26 mouse cellular contexts compared by ENCODE assay signal in genomic region chr1:20817172-20817571, GRCm38 (mm10). TPM values are rescaled to one million over a fixed set of nuclear protein-coding genes. Genes with fewer than 3 reads are reported as not detected.
DNase-seq lines count a peak whose midpoint lies in the region; ATAC-seq and TF ChIP-seq lines count a peak whose summit lies in the region.
"Had no signal": no experiment of that assay in that cellular context is flagged by ENCODE, and none has a peak within 500 bp of the region (broad histone marks: within the 10 kb centered on the region; RNA-seq: fewer than 3 reads in every experiment).

No protein-coding gene starts in this region.

- H3K9me3 ChIP-seq in heart, embryonic 11.5 days (replicated peaks; ENCODE audit: control insufficient read depth, low read length) = no peaks in the 10 kb centered on the region
- H3K9me3 ChIP-seq in liver, embryonic 12.5 days (replicated peaks) = no peaks in the 10 kb centered on the region
- no peaks in the 10 kb centered on the region for H3K9me3 ChIP-seq in liver, embryonic 11.5 days (ENCODE audit: control insufficient read depth, low read length)
- no peaks in the 10 kb centered on the region for H3K9me3 ChIP-seq in CH12.LX (replicated peaks; ENCODE audit: low read length)
- H3K9me3 ChIP-seq in heart, embryonic 16.5 days (replicated peaks; ENCODE audit: control insufficient read depth, low read length) = no peaks in the 10 kb centered on the region
- H3K9me3 ChIP-seq: embryonic facial prominence, embryonic 12.5 days; heart, embryonic 13.5 days; hindbrain, embryonic 12.5 days; liver, embryonic 15.5 days; midbrain, embryonic 13.5 days had no signal

- H3K27me3 ChIP-seq in heart, embryonic 11.5 days (ENCODE audit: control insufficient read depth, insufficient read depth, low read length) = no peaks in the 10 kb centered on the region
- H3K27me3 ChIP-seq in liver, embryonic 12.5 days (replicated peaks) = no peaks in the 10 kb centered on the region
- no peaks in the 10 kb centered on the region for H3K27me3 ChIP-seq in liver, embryonic 11.5 days (replicated peaks; ENCODE audit: control insufficient read depth, insufficient read depth, low read length)
- H3K27me3 ChIP-seq in CH12.LX (replicated peaks) = no peaks in the 10 kb centered on the region
- H3K27me3 ChIP-seq in heart, embryonic 16.5 days (ENCODE audit: control insufficient read depth, insufficient read depth, low read length) = no peaks in the 10 kb centered on the region
- H3K27me3 ChIP-seq: embryonic facial prominence, embryonic 12.5 days; heart, embryonic 13.5 days; hindbrain, embryonic 12.5 days; liver, embryonic 15.5 days; midbrain, embryonic 13.5 days; Patski had no signal

- in situ Hi-C loops in CH12.LX (cut with MboI; ENCODE audit: low pct_ligation_motif_present, low pct_unique_long_range_greater_than_20kb, low sequenced_read_pairs) = no loop called here

- TF ChIP-seq POLR2A in CH12.LX (IDR thresholded peaks at IDR 0.05; ENCODE audit: low read depth, low read length) = no peak

- TF ChIP-seq CTCF in CH12.LX (conservative IDR thresholded peaks at IDR 0.05 in 1 of 2, IDR thresholded peaks at IDR 0.05 in 1 of 2; ENCODE audit: low read depth in 2 of 2, low read length in 2 of 2) = no peak

- no peak overlapping the region for H3K4me3 ChIP-seq in heart, embryonic 11.5 days (ENCODE audit: low read depth, low read length)
- no peak overlapping the region for H3K4me3 ChIP-seq in liver, embryonic 12.5 days
- no peak overlapping the region for H3K4me3 ChIP-seq in liver, embryonic 11.5 days (ENCODE audit: low read depth, low read length)
- no peak overlapping the region for H3K4me3 ChIP-seq in CH12.LX (replicated peaks in 1 of 3; ENCODE audit: low read depth in 2 of 3, low read length in 2 of 3, poor library complexity in 1 of 3)
- no peak overlapping the region for H3K4me3 ChIP-seq in heart, embryonic 16.5 days (ENCODE audit: low read length)
- H3K4me3 ChIP-seq: embryonic facial prominence, embryonic 12.5 days; heart, embryonic 13.5 days; hindbrain, embryonic 12.5 days; midbrain, embryonic 13.5 days had no signal

- DNase-seq in heart, adult 8-10 months (ENCODE audit: low spot score) = peak; percentile 9
- DNase-seq in liver, embryonic 11.5 days (ENCODE audit: low spot score) = no peak
- no peak for DNase-seq in CH12.LX (ENCODE audit: extremely low read depth)
- DNase-seq in gastrocnemius, postnatal 10 days = no peak
- DNase-seq: B cell, adult 2 months; cerebellum, adult 9-10 months; gastrocnemius, postnatal 14 days; layer of hippocampus, postnatal 36 days; left cerebral cortex, postnatal 4 days; right cerebral cortex, postnatal 25 days; thymus, postnatal 14 days had no signal

- ATAC-seq in heart, embryonic 11.5 days (replicated peaks; ENCODE audit: insufficient number of reproducible peaks, low FRiP score, low TSS enrichment) = no peak
- no peak for ATAC-seq in liver, embryonic 12.5 days
- ATAC-seq in liver, embryonic 11.5 days (replicated peaks; ENCODE audit: low FRiP score) = no peak
- no peak for ATAC-seq in heart, embryonic 16.5 days (replicated peaks; ENCODE audit: extremely low read depth, insufficient read depth, low FRiP score)
- no peak for ATAC-seq in erythroid progenitor cell, adult 5-6 weeks (replicated peaks; ENCODE audit: low FRiP score, poor library complexity, severe bottlenecking)
- ATAC-seq: inflammation-experienced regulatory T-cells, adult 6 months; midbrain, embryonic 13.5 days; Patski had no signal

- H3K4me2 ChIP-seq in heart, embryonic 11.5 days = no peak overlapping the region
- H3K4me2 ChIP-seq in liver, embryonic 12.5 days = peak overlapping the region; percentile 78; the same call in 1 of the 2 replicates
- no peak overlapping the region for H3K4me2 ChIP-seq in liver, embryonic 11.5 days
- H3K4me2 ChIP-seq in CH12.LX (ENCODE audit: insufficient read depth, low read depth, poor library complexity, severe bottlenecking) = no peak overlapping the region
- no peak overlapping the region for H3K4me2 ChIP-seq in heart, embryonic 16.5 days (ENCODE audit: low read depth, low read length)
- H3K4me2 ChIP-seq: embryonic facial prominence, embryonic 12.5 days; hindbrain, embryonic 12.5 days; midbrain, embryonic 13.5 days had no signal

- H3K9ac ChIP-seq in heart, embryonic 11.5 days (ENCODE audit: low read depth, low read length) = no peak overlapping the region
- no peak overlapping the region for H3K9ac ChIP-seq in liver, embryonic 12.5 days
- no peak overlapping the region for H3K9ac ChIP-seq in liver, embryonic 11.5 days (ENCODE audit: low read depth, low read length)
- H3K9ac ChIP-seq in CH12.LX (ENCODE audit: insufficient read depth, low read depth) = no peak overlapping the region
- no peak overlapping the region for H3K9ac ChIP-seq in heart, embryonic 16.5 days (ENCODE audit: low read length)
- H3K9ac ChIP-seq: heart, embryonic 13.5 days; hindbrain, embryonic 12.5 days; liver, embryonic 15.5 days; midbrain, embryonic 13.5 days had no signal

- 71% methylated on average over 9 of the region's 9 CpGs for WGBS in heart, embryonic 11.5 days (ENCODE audit: insufficient replicate concordance)
- 71% methylated on average over 9 of the region's 9 CpGs for WGBS in liver, embryonic 12.5 days (ENCODE audit: insufficient replicate concordance)
- WGBS in liver, embryonic 11.5 days = 75% methylated on average over 9 of the region's 9 CpGs
- 74% methylated on average over 9 of the region's 9 CpGs for WGBS in heart, embryonic 16.5 days

- peaks cover 51% of the 10 kb centered on the region for H3K79me2 ChIP-seq in CH12.LX (replicated peaks; ENCODE audit: control insufficient read depth, extremely low read depth, insufficient read depth, poor library complexity, severe bottlenecking)

- H3K4me1 ChIP-seq in heart, embryonic 11.5 days (ENCODE audit: control insufficient read depth, insufficient read depth, low read length) = 0 out of 2 replicates have a peak, but pooled peaks cover 3% of the 10 kb centered on the region
- H3K4me1 ChIP-seq in liver, embryonic 12.5 days = peaks cover 22% of the 10 kb centered on the region
- peaks cover 6% of the 10 kb centered on the region; the same call in 1 of the 2 replicates for H3K4me1 ChIP-seq in liver, embryonic 11.5 days (replicated peaks; ENCODE audit: control insufficient read depth, insufficient read depth, low read length)
- peaks cover 2 to 31% of the 10 kb centered on the region in 2 experiments; a peak in 3 of 4 replicates for H3K4me1 ChIP-seq in CH12.LX (ENCODE audit: control insufficient read depth in 1 of 2, insufficient read depth in 2 of 2)
- H3K4me1 ChIP-seq in heart, embryonic 16.5 days (ENCODE audit: control insufficient read depth, insufficient read depth, low read length) = peaks cover 4% of the 10 kb centered on the region; the same call in 1 of the 2 replicates

- dilution Hi-C loops in CH12.LX (cut with MboI; ENCODE audit: extremely low pct_ligation_motif_present, extremely low pct_unique_long_range_greater_than_20kb, low sequenced_read_pairs) = no loop called here

- peaks cover 29% of the 10 kb centered on the region for H3K36me3 ChIP-seq in heart, embryonic 11.5 days (ENCODE audit: control insufficient read depth, insufficient read depth, low read length)
- peaks cover 66% of the 10 kb centered on the region for H3K36me3 ChIP-seq in liver, embryonic 12.5 days
- peaks cover 50% of the 10 kb centered on the region for H3K36me3 ChIP-seq in liver, embryonic 11.5 days (ENCODE audit: control insufficient read depth, insufficient read depth, low read length)
- H3K36me3 ChIP-seq in CH12.LX (replicated peaks in 1 of 2; ENCODE audit: control insufficient read depth in 1 of 2, insufficient read depth in 1 of 2, low read length in 1 of 2) = peaks cover 53 to 66% of the 10 kb centered on the region in 2 experiments
- H3K36me3 ChIP-seq in heart, embryonic 16.5 days (ENCODE audit: control insufficient read depth, insufficient read depth) = peaks cover 33% of the 10 kb centered on the region

- no peak for TF ChIP-seq RAD21 in CH12.LX (IDR thresholded peaks at IDR 0.05; ENCODE audit: low read depth, low read length)

- TF ChIP-seq EP300 in CH12.LX (IDR thresholded peaks at IDR 0.05; ENCODE audit: low read length) = no peak

- no peak overlapping the region for H3K27ac ChIP-seq in heart, embryonic 11.5 days (ENCODE audit: low read depth, low read length)
- no peak overlapping the region for H3K27ac ChIP-seq in liver, embryonic 12.5 days
- no peak overlapping the region for H3K27ac ChIP-seq in liver, embryonic 11.5 days (ENCODE audit: low read depth, low read length)
- H3K27ac ChIP-seq in CH12.LX (ENCODE audit: insufficient read depth, low read depth) = 0 out of 2 replicates have a peak overlapping the region, but pooled peaks have one; percentile 3
- peak overlapping the region; percentile 44 for H3K27ac ChIP-seq in heart, embryonic 16.5 days (ENCODE audit: low read length)
- H3K27ac ChIP-seq: embryonic facial prominence, embryonic 12.5 days; heart, embryonic 13.5 days; hindbrain, embryonic 12.5 days; liver, embryonic 15.5 days; midbrain, embryonic 13.5 days had no signal

RNA-seq across cellular contexts. Expression of gene Mcm3, which starts 2.9 kb away (rescaled TPM):
- total RNA-seq in heart, adult 8-10 months (2022) = 1 to 10 TPM; 3.2 to 4.3 (median 3.9) TPM
- 142 and 153 TPM in 2 replicates for polyA plus RNA-seq in heart, embryonic 11.5 days (2014; fragmentation: Nextera tagmentation; extraction: Ambion mirVana)
- polyA plus RNA-seq in liver, embryonic 12.5 days (2016; fragmentation: Nextera tagmentation; extraction: Ambion mirVana) = 203 and 204 TPM in 2 replicates
- polyA plus RNA-seq in liver, embryonic 11.5 days (2014; fragmentation: Nextera tagmentation; extraction: Ambion mirVana) = 311 and 347 TPM in 2 replicates
- total RNA-seq in CH12.LX (2012; rRNA removed) = 186 and 235 TPM in 2 replicates
- 330 and 335 TPM in 2 replicates for total RNA-seq in CH12.LX (2014; rRNA removed)
- 317 and 372 TPM in 2 replicates for polyA plus RNA-seq in CH12.LX (2012; ENCODE audit: insufficient read length, low read depth)
- 84.3 and 91.8 TPM in 2 replicates for polyA plus RNA-seq in heart, embryonic 16.5 days (2015; fragmentation: Nextera tagmentation; extraction: Ambion mirVana)
- total RNA-seq in gastrocnemius, postnatal 10 days (2021) = 10 to 100 TPM; 13.6 to 18.4 TPM
- total RNA-seq in erythroid progenitor cell, adult 5-6 weeks (2015; ENCODE audit: low replicate concordance) = 307 and 341 TPM in 2 replicates
- 111 and 128 TPM in 2 replicates for total RNA-seq in erythroid progenitor cell, adult 5-6 weeks (2017; ENCODE audit: low replicate concordance)

RNA-seq across cellular contexts. Expression of gene Il17f, which starts 26.8 kb away (rescaled TPM):
- total RNA-seq in heart, adult 8-10 months (2022) = not detected
- polyA plus RNA-seq in heart, embryonic 11.5 days (2014; fragmentation: Nextera tagmentation; extraction: Ambion mirVana) = not detected in 2 replicates
- 0.23 TPM in 1 of 2 replicates, not detected in the other for polyA plus RNA-seq in liver, embryonic 12.5 days (2016; fragmentation: Nextera tagmentation; extraction: Ambion mirVana)
- not detected in 2 replicates for polyA plus RNA-seq in liver, embryonic 11.5 days (2014; fragmentation: Nextera tagmentation; extraction: Ambion mirVana)
- total RNA-seq in CH12.LX (2012; rRNA removed) (0.25 TPM in 1 of 2 replicates, not detected in the other), CH12.LX (2014; rRNA removed) (0.74 and 1.3 TPM in 2 replicates)
- 0.44 and 0.63 TPM in 2 replicates for polyA plus RNA-seq in CH12.LX (2012; ENCODE audit: insufficient read length, low read depth)
- 0.27 and 0.41 TPM in 2 replicates for polyA plus RNA-seq in heart, embryonic 16.5 days (2015; fragmentation: Nextera tagmentation; extraction: Ambion mirVana)
- total RNA-seq in gastrocnemius, postnatal 10 days (2021) = under 1 TPM in 1 of 2 experiments, not detected in 1; 0.23 TPM
- 1.8 TPM in 1 of 2 replicates, not detected in the other for total RNA-seq in erythroid progenitor cell, adult 5-6 weeks (2015; ENCODE audit: low replicate concordance)
- total RNA-seq in erythroid progenitor cell, adult 5-6 weeks (2017; ENCODE audit: low replicate concordance) = not detected in 2 replicates
- total RNA-seq: adrenal gland, postnatal 36 days; gastrocnemius, postnatal 14 days; layer of hippocampus, postnatal 36 days; left cerebral cortex, postnatal 4 days had no signal
- polyA plus RNA-seq: cortical plate, adult 2 months; frontal cortex, adult 2 months; heart, embryonic 13.5 days; liver, embryonic 15.5 days; neural tube, embryonic 14.5 days; Patski had no signal

Comparison
In these comparisons a context has a peak if more than half of its experiments do, and no peak if none do; other contexts are left out.
1. H3K27ac ChIP-seq: peak in CH12.LX (single experiment) and heart, embryonic 16.5 days (single experiment); none in heart, embryonic 11.5 days (single experiment), liver, embryonic 12.5 days (single experiment) and liver, embryonic 11.5 days (single experiment).